Mouse (Mus musculus) bone marrow macrophage, adult 2 months (primary cell): ENCODE data around the gene Osbpl6. TPM values are rescaled to one million over a fixed set of nuclear protein-coding genes. Genes with fewer than 3 reads are reported as not detected.
A peak's percentile ranks its signal among the peaks of the same experiment; 100 is the strongest.

Experiments
- H3K27ac ChIP-seq: 2 replicates; pipeline ENCODE4 v1.5.1; 2012; ENCODE audit warnings: low read depth, low read length; ENCODE audit not compliant: insufficient read depth
- H3K4me1 ChIP-seq: 2 replicates; pipeline ENCODE4 v1.6.1; 2012; ENCODE audit warnings: low read length; ENCODE audit not compliant: control insufficient read depth, insufficient read depth
- H3K4me3 ChIP-seq: 2 replicates; pipeline ENCODE4 v1.5.1; 2012; ENCODE audit warnings: mild to moderate bottlenecking, low read length, moderate library complexity; ENCODE audit not compliant: insufficient read depth
- CTCF ChIP-seq: IDR thresholded peaks from 2 replicates; pipeline ENCODE4 v1.5.1; 2012; ENCODE audit warnings: low read depth, mild to moderate bottlenecking, low read length, moderate library complexity
- POLR2A ChIP-seq: IDR thresholded peaks from 2 replicates; pipeline ENCODE4 v1.6.1; 2012; ENCODE audit warnings: mild to moderate bottlenecking, low read depth, low read length, borderline replicate concordance
- polyA plus RNA-seq: library from polyadenylated mRNA; stranded (reverse); fragments of >200 nt; gene quantifications from 2 replicates; pipeline ENCODE4 v1.2.4, GENCODE M21; 2012; ENCODE audit not compliant: missing spikeins, insufficient read depth, insufficient read length

The Osbpl6 gene
- polyA plus RNA-seq, 1 experiment, result not detected

DNA sequence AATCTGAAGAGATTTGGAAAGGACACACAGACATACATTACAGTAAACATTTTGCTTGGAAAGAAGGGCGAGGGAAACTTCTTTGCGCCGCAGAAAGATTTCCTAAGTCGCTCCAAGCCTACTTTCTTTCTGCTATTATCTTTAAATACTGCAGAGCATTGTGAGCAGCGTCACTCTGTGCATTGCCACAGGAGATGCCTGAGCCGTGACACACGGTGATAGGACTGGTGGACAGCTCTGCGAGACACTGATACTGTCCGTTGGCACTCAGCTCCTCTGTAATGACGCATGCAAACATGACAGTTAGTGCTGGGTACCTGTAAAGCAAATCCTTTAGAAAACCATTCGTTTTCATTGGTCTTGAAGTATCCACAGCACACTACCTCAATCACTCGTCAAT lies 224.0 kb downstream of the Osbpl6 start:
- no peak for TF ChIP-seq POLR2A
- TF ChIP-seq CTCF, result no peak
- no peaks in the 10 kb centered on the region; the same call in 1 of the 2 replicates for H3K4me1 ChIP-seq
- H3K4me3 ChIP-seq, result no peak overlapping the region
- no peak overlapping the region for H3K27ac ChIP-seq

DNA sequence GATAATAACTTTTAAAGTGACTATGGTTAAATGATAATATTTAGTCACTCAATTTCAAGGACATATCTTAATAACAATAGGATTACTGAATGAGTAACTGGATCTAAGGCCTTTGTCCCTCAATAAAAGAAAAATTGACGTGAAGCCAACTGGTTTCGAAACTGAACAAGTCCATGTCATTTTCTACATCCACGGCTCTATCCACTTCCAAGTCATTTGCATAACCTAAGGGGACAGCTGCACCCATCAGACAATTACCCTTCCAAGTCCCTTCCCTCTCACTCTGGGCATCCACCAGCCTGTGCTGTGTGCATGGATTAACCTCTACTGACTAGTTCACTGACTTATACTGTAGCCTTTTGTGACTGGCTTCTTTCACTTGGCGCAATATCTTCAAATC lies 225.3 kb downstream of the Osbpl6 start:
- no peaks in the 10 kb centered on the region; the same call in 1 of the 2 replicates for H3K4me1 ChIP-seq
- H3K4me3 ChIP-seq, result no peak overlapping the region
- no peak overlapping the region for H3K27ac ChIP-seq
- no peak for TF ChIP-seq CTCF
- TF ChIP-seq POLR2A, result no peak

DNA sequence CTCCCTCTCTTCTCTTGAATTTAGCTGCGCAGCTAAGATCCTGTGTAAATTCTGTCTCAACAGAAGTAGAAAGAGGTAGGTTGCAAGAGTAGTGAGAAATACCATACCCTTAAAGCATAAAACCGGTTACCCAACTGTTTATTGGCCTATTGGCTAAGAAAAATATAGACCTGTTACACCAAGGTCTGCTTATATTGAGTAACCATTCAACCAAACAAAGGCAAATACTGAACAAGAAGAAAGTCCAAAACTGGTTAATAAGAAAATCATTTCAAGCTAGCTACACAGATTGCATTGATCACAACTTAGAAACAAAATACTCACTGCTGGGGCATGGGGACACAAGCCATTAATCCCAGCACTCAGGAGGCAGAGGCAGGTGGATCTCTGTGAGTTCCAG lies 233.3 kb downstream of the Osbpl6 start:
- H3K4me1 ChIP-seq, result peaks cover 7% of the 10 kb centered on the region; the same call in 1 of the 2 replicates
- no peak overlapping the region for H3K27ac ChIP-seq
- TF ChIP-seq POLR2A (no peak), CTCF (no peak)
- no peak overlapping the region for H3K4me3 ChIP-seq

DNA sequence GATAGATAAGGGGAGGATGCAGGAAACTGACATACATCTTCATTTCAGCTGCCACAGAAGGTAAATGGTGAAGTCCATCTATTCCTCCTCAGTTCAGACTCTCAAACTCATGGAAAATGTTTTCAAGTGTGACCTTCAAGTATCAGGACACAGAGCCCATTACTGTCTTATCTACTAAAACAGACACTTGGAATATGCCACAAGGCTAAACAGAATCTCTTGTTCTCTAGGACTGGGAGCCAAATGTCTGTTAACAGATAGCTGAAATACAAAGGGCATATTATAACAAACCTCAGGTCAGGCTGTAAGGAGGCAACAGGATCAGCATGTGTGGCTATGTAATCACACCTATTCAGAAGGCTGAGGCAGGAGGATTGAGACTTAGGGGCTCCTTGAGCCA lies 237.5 kb downstream of the Osbpl6 start:
- no peak overlapping the region for H3K4me3 ChIP-seq
- no peak for TF ChIP-seq POLR2A
- TF ChIP-seq CTCF, result no peak
- H3K27ac ChIP-seq, result peak overlapping the region; percentile 37; the same call in 1 of the 2 replicates
- peaks cover 13% of the 10 kb centered on the region for H3K4me1 ChIP-seq

DNA sequence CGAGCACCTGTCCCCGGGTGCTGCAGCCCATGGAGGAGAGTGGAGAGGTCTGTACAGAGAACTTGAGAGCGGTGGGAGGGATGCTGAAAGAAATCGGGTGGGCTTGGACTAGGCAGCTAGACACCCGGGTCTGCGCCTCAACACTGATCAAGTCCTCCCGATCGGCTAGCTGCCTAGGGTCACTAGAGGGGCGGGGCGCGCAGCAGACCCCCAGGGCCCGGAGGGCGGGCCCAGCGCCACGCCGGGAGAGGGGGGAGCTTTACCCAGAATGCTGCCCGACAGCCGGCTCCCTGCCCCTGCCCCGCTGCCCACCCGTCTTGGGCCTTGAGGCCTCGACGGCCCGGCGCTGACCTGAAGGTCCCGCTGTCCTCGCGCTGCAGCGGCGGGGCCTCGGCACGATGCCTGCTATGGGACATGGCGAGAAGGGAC lies 241.1 kb downstream of the Osbpl6 start:
- Histone ChIP-seq H3K4me1 (peaks cover 13% of the 10 kb centered on the region), H3K4me3 (peak overlapping the region; percentile 97), H3K27ac (peak overlapping the region; percentile 58)
- TF ChIP-seq POLR2A (no peak), CTCF (no peak)

- no peak for TF ChIP-seq POLR2A
- TF ChIP-seq CTCF, result no peak
- Histone ChIP-seq H3K4me3 (peak within 1 kb of the TSS; percentile 97), H3K4me1 (peaks cover 13% of the 10 kb centered on the region), H3K27ac (peak within 1 kb of the TSS; percentile 58)
These were observed 241.7 kb downstream of the Osbpl6 start, which contains the start of the genes Prkra and Pjvk for GRCm38 (mm10) chr2:76647883-76648570. TSS of gene Prkra (minus strand) at chr2:76648015. TSS of gene Pjvk (plus strand) at chr2:76648476.

GRCm38 (mm10) chr2:76648666-76649141 lies 242.4 kb downstream of the Osbpl6 start:
- TF ChIP-seq POLR2A, result no peak
- TF ChIP-seq CTCF, result no peak
- Histone ChIP-seq H3K4me3 (peak overlapping the region; percentile 41; the same call in 1 of the 2 replicates), H3K4me1 (peaks cover 13% of the 10 kb centered on the region), H3K27ac (no peak overlapping the region)

Other genes with a start within 250 kb of the Osbpl6 start
- not detected in 2 replicates for gene Pde11a, start 67.7 kb upstream of the Osbpl6 start, polyA plus RNA-seq
- not detected in 2 replicates for gene Cyct, start 46.1 kb upstream of the Osbpl6 start, polyA plus RNA-seq
- 27.0 and 27.8 TPM in 2 replicates for gene Rbm45, start 36.5 kb upstream of the Osbpl6 start, polyA plus RNA-seq
- gene Prkra, start 241.5 kb downstream of the Osbpl6 start, polyA plus RNA-seq, result 41.1 and 49.4 TPM in 2 replicates
- gene Pjvk, start 242.0 kb downstream of the Osbpl6 start, polyA plus RNA-seq, result 0.84 and 0.97 TPM in 2 replicates